Mouse (Mus musculus) layer of hippocampus, postnatal 36 days (tissue): ENCODE data around the gene Tmpo. TPM values are rescaled to one million over a fixed set of nuclear protein-coding genes. Genes with fewer than 3 reads are reported as not detected.

Experiments
- DNase-seq, 2 experiments: peaks; one replicate each; pipeline ENCODE4 v3.0.0; 2022
- total RNA-seq, 2 experiments: library from RNA; stranded (reverse); gene quantifications; 2 replicates each; pipeline ENCODE4 v1.2.3; 2021

Gene Tmpo
- total RNA-seq, 2 experiments from 2014 or later: 38.8 to 41.2 TPM

DNA sequence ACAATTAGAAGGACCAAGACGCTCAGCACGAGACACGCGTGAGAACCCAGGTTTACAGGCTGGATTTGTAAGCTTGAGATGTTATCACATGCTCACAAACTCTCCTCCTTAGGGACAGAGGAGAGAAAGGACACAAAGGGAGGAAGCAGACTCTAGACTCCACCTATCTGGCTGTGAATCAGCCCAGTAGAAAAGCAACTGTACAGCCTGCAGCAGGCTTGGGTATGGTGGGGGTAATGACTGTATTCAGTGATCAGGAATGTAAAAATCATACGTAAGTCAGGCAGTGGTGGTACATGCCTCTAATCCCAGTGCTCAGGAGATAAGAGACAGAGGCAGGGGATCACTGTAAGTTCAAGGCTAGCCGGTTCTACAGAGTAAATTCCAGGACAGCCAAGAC lies 24.8 kb downstream of the Tmpo start:
- no peak for DNase-seq

DNA sequence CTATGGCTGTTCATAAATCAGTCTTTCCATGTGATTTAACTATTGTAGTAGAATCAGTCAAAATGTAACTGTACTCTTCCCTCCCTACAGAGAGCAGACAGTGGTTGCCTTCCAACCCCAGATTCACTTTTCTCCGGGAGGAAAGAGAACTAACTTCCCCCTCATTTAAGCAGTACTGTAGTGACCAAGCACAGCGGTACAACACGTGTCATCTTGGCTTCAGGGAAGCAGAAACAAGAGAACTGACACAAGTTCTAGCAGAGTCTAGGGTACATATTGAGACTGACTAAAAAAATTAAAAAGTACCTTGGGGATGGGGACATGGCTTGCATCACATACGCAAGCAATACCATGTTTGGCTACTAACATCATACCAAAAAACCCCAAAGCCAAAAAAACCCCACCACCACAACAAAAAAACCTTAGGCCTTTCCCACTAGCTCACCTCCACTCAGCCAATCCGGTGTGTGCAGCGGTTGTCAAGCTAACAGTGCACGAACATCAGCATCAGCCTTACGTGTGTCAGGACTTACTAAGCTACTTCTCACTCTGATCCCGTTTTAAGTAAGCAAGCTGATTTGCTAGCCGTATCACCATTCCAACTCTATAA lies 27.1 kb downstream of the Tmpo start:
- no peak for DNase-seq

DNA sequence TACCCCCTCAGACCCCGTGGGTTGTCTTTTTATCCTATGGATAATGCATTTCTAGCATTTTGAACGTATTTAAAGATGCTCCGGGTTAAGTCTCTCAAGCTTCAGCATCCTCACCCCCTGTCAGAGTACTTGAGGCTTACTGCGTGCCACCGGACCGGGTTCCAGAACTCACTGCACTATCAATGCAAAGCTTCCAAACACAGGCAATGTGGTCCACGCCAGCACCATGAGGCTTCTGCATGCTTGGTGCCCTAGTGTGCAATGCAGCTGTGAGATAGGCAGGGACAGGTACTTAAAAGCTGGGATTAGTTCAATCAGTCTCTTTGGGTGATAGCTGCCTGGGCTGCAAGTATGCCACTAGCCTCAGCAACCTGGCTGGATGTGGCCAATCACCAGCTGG lies 35.7 kb downstream of the Tmpo start:
- no peak for DNase-seq

DNA sequence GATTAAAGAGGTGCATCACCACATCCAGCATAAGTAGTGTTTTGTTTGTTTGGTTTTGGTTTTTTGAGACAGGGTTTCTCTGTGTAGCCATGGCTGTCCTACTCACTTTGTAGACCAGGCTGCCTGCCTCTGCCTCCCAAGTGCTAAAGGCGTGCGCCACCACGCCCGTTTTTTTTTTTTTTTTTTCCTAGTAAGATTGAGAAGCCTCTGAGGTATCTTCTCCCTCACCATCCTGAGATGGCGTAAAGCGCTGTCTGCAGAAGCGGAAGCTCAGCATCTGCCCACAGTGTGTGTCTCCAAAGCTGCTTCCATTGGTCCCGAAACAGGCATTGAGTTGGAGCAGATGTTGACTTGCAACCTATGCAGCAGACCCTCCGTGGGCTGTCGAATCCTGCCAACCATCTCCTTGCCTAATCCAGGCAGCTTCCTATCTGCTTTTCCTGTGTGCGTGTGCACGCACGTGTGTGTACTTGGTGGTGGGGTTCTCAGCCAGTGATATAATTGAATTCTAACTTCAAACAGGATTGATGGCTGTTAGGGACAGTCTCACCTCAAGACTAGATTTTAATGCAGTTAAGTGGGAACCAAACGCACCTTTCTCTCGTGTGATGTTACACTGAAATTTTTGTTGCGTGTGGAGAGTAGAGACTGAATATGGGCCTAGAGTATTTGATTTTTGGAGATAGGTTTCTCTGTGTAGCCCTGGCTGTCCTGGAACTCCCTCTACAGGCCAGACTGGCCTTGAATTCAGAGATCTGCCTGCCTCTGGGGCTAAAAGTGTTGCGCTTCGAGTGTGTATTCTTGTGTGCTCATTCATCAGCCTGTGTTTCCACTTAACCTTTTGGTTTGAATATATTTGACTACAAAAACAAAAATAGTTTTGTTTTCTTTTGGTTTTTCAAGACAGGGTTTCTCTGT lies 37.5 kb downstream of the Tmpo start:
- no peak for DNase-seq

DNA sequence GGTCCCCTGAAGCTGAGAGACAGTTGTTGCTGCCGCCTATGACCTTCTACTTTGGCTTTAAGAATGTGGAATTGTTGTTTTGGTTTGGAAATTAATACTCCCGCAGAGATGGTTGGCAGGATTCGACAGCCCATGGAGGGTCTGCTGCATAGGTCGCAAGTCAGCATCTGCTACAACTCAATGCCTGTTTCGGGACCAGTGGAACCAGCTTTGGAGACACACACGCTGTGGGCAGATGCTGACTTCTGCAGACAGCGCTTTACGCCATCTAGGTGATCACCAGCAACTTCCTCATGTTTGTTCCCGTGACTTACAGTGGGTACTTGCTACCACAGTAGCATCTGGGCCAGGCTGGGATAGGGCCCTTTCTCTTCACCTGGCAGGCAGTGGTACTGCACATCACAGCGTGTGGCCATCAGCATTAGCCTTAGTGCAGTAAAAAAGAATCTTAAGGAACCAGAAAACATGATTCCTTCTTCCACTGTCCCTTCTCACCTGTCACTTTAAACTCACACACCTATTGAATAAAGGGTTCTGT lies 38.4 kb downstream of the Tmpo start:
- DNase-seq: no peak

DNA sequence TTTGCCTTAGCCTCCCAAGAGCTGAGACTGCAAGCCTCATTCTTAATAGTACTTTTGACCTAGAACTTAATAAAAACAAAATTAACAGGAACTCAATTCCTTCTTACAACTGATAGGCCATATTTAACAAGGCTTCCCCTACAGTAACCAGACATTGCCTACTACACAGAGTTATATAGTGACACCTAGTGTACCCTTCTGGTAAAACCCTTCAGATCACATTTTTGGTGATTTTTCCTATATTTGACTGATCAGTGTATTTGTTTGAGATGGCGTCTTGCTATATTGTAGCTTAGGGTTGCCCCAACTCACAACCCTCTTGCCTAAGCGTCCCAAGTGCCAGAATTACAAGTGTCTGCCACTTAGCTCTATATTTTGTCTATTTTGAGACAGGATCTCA lies 39.6 kb downstream of the Tmpo start:
- no peak for DNase-seq

DNA sequence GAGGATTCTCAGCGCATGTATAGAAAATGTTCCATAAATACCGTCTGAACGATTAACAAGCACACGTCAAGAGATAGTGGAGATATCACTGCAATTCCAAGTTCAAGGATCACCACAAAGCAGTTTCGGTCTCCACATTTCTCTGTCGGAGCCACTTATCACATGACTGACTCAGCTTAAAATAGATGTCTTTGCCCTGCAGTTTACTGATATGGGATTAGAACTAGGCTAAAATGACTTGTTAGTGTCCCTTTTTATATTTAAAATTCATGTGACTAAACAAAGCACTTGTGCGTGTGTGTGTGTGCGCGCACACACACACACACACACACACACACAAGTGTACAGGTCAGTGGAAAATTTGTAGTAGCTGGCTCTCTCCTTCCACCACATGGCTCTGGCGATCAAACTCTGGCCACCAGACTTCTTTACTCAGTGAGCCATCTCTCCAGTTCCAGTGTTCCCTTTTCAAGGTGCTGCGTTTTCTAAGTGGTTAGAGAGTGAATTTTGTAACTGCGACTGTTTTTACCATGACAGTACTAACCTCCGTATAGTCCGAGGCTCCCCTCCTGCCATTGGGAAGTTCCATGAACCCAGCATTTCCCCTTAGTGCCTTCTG lies 41.9 kb downstream of the Tmpo start:
- no peak for DNase-seq

DNA sequence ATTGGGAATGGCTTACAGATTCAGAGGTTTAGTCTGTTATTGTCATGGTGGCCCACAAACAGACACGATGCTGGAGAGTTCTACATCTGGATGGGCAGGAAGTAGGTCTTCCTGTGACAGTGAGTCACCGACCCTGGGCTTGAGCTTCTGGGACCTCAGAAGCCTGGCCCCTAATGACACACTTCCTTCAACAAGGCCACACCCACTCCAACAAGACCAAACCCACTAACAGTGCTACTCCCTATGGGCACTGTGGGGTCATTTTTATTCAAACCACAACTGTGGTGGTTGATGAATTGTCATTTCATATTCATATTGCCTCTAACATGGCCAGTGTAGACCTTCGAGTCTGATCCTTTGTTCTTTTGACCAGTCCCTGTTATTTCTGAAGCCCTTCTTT lies 42.8 kb downstream of the Tmpo start:
- DNase-seq: no peak

DNA sequence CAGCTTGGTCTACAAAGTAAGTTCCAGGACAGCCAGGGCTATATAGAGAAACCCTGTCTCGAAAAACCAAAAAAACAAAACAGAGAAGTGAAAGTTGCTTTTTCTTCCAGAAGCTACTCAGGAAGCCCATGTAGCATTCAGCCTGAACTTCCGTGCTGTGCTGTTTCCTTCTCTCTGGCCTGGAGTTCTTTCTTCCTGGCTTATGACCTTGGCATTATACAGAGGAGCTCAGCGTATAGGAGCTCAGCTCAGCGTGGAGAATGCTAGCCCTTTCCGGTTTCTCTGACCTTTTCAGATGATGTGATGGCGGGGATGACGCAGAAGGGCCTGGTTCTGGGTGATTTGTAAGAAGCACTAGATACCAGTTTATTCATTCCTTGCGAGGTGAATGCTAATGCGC lies 43.7 kb downstream of the Tmpo start:
- DNase-seq: no peak

DNA sequence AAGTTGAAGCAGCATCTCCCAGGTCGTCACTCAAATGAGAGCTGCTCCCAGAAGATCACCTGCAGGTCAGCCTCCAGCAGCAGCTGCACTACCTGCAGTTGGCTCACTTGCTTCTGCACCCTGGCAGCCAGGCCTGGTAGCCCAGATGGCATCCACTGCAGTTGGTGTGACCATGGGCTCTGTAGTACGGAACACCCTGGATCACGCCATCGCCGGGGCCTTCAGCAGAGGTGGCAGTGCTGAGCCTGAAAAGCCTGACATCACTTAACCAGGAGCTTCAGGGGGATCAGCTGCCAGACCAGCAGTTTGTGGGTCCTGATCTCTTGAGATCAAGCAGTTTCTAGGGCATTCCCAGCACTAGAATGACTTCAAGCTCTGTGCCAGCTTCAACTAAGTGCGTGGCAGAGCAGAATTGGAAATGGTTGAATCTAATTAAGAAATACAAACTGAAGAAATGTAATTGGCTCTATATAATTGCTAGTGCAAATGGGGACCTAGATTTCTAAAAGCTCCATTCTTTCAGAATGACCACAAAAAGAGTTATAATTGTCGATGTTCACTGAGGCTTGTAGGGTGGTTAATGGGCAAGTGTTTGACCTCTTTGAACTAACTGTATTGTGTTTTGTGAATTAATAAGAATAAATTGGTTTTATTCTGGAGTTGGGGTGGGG lies 45.7 kb downstream of the Tmpo start:
- DNase-seq: no peak

DNA sequence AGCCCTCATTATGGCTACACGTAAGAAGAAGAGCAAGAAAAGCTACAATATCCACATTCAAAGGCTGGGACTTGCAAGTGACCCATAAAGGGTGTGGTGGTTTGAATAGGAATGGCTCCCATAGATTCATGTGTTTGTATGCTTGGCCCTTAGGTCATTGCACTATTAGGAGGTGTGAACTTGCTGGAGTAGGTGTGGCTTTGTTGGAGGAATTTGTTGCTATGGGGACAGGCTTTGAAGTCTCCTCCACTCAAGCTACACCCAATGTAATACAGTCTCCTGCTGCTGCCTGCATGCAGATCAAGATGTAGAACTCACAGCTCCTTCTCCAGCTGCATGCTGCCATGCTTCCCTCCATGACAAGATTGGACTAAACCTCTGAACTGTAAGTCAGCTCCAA lies 49.5 kb downstream of the Tmpo start:
- DNase-seq: no peak

DNA sequence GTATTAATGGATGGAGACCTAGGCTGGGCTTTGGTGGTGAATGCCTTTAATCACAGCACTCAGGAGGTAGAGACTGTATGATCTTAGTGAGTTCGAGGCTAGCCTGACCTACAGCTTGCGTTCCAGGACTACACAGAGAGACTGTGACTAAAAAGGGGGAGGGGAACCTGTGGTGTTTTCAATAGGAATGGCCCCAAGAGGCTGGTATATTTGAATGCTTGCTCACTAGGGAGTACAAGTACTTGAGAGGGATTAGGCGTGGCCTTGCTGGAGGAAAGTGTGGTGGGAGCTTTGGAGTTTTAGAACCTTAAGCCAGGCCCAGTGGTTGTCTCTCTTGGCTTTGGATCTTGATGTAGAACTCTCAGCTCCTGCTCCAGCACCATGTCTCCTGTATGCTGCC lies 50.3 kb downstream of the Tmpo start:
- DNase-seq: no peak

DNA sequence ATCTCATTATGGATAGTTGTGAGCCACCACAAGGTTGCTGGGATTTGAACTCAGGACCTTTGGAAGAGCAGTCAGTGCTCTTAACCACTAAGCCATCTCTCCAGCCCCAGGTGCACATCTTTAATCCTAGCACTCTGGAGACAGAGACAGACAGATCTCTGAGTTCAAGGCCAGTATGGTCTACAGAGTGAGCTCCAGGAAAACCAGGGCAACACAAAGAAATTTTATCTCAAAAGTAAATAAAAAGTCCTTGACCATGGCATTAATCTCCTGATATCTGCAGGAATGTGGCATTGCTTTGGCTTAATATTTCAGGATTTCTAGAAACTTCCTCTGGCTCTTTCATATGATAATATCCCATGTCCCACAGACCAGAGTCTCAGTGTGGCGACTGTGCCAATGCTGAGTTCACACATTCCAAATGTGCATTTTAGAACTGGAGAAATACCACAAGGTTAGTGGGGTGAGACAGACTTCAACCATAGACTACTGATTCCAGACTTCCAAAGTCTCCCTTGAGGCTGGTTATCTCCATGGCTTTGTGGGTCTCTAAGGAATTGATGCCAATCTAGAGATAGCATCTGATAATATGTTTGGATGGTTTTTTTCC lies 52.5 kb downstream of the Tmpo start:
- no peak for DNase-seq

DNA sequence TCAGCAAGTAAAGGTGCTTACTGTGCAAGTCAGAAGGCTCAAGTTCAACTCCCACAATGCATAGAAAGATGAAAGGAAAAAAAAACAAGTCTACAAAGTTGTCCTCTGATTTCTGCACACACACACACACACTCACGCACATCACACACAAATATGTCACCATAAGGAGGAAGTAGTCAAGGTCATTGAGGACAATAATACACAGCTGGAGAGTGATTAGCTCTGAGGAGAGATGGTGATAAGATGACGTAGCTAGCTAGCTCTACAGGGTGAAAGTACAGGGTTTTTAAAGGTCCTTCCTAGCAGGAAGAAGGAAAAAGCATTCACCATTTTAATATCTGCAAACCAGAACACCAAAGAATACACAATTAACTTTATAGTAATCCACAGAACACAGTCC lies 53.7 kb downstream of the Tmpo start:
- no peak for DNase-seq

DNA sequence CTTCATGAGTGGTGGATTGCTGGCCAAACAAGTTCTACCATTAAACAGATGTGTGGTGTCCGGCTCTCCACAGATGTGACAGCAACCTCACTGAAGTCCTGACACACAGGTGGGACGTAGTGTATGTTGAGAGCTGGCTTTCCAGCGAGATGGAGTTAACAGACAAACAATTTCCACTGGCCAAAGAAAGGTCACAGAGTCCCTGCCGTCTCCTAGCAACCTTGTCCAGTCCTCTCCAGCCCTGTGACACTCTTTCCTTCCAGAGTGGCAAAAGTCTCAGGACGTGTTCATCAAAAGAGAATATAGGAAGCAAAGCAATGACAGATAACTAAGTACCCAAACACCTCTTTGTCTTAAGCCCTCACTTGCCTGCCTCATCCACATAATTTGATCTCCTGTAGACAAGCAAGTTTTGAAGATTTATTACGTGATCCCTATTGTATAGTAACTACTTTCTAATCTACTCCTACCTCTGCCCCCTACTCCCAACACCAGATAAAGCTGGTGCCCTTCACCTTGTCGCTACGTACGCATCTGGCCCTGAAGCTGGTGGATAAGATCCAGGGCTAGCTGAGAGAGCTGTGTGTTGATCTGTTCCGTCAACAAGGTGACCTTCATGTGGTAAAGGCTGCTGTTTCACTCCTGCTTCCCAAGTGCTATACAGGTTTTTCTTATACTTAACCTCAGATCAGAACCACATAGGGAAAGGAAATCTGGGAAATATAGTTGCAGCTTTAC lies 54.3 kb downstream of the Tmpo start:
- no peak for DNase-seq

DNA sequence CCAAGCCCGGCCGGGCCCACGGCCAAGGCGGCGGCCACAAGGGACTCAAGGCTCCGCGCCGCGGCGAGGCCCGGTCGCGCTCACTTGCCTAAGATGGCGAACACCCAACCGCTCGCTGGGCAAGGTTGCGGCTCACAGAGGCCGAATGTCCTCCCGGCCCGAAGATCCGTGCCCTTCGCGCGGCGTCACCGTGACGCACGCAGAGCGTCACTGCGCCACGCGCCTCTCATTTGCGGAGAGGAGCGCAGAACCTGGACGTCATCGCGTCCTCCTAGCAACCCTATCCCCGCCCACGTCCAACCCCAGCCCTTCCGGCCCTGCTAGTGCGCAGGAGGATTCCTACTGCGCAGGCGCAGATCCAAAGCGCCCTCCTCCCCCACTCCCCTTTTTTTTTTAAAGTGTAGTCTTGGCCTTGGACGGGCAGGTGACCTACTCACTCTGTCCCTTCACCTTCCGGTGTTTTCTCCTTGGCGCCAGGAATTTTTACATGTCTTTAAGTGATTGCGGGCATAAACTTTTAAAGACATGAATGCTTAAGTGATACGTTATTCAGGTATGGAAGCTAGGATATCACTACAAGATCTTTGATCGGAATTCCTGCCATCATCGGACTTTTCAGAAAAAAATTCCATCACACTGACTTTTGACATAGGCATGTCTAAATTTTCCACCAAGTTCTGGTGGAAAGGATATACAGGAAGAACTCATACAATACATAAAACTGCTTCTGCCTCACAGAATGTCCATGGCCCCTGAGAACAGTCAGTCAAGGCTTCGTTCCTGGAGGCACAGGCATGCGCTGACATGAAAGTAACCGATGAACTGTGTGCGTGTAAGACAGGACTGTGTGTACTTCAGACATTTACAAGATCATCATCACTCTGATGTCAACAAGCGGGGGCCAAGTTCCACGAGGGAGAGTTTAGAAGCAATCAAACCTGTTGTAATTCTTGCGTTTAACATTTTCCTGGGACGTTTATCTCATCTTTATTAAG lies 57.0 kb downstream of the Tmpo start, which contains the start of gene Slc25a3:
Slc25a3 (minus strand) TSS at position 232 of the 995 bp plus-strand sequence.
- peak; percentile 98 for DNase-seq

DNA sequence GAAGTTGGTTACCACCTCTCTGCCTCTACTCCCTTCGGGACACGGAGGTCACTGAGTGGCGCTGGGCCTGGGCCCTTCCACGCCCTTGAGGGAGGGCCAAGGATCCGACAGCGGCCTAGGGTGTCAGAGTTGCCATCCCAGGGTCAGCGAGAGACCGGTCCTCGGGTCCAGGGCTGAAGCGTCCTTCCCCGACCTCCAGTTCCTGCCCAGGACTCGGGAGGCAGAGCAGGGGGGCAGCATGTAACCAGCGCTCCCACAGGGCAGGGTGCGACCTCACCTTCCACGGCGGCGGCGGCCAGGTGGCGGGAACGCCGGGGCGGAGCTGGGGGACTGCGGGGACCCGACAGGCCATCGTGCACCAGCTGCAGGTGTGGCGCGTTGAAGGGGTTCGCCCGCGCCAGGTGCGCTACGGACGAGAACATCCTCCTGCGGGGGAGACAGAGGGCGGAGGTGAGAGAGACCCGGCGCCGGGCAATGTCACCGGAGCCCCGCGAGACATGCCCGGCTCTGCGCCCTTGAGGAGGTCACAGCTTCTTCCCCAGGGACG lies 57.8 kb downstream of the Tmpo start:
- no peak for DNase-seq

DNA sequence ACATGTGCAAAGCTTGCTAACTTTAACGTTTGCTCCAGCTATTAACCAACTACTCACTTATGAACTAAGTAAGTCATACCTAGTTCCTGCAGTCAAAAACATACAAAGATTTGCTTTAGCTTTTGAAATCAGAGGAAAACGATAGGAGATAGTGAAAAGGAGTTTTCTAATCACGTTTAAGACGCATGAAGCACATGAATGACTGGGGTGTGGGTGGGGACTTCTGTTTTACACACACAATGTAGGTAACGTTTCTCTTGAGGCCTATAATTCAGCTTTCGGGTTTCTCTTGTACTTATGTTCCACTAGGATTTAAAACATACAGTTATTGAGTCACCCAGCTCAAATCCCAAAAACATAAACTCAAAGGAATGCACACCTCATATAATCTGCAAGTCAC lies 58.5 kb downstream of the Tmpo start:
- no peak for DNase-seq

DNA sequence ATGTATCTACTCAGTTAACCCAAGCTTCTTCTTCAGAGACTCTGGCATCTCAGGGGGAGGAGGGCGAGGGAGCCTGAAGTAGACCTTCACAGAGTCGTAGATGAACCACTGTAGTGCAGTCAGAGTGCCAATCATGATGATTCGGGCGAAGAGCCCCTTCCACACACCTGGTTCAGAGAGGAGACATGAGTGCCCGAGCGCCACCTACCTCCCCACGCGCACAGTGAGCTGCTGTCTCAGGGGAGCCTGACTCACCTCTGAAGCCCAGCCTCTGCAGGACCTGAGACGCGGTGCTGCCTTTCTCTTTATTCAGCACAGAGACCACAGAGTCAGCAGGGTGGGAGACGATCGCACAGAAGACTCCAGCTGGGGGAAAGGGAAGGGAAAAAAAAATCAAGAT lies 64.2 kb downstream of the Tmpo start:
- no peak for DNase-seq

DNA sequence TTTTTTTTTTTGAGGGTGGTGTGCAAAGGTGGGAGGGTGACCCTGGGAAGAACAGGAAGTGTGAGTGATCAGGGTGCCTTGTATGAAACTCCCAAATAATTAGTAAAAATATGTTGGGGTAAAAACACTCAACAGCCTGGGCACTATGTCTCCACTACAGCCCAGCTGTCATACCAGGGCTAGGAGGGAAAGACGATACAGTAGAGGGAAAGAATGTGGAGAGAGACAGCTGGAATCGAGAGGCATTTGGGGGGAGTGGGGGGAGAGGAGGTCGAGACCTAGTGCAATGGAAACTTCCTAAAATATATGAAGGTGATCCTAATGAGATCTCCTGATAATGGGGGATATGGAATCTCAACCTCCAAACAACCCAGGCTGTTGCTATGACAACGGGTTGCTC lies 71.3 kb downstream of the Tmpo start:
- DNase-seq: no peak
